Mouse (Mus musculus): ENCODE data around the gene Desi1.

- no peak for TF ChIP-seq CTCF (IDR thresholded peaks at IDR 0.05)
- TF ChIP-seq EP300 (IDR thresholded peaks at IDR 0.05): peak; percentile 31; the same call in 1 of the 2 replicates
These were observed 13.6 kb upstream of the Desi1 start, which contains the start of gene Snu13 for GRCm38 (mm10) chr15:82047080-82047883.
